Mouse (Mus musculus) urinary bladder, adult 2 months (tissue): ENCODE measurements at regions not wholly inside any gene's neighbourhood (a gene's known extent, or its start where the extent isn't known, plus 50 kb on each side); places are given as distances from the start of the nearest gene placed in this dataset.

Source experiments
- DNase-seq: peaks from one replicate; pipeline ENCODE4 v3.0.0; 2022; ENCODE audit warnings: low spot score

DNA sequence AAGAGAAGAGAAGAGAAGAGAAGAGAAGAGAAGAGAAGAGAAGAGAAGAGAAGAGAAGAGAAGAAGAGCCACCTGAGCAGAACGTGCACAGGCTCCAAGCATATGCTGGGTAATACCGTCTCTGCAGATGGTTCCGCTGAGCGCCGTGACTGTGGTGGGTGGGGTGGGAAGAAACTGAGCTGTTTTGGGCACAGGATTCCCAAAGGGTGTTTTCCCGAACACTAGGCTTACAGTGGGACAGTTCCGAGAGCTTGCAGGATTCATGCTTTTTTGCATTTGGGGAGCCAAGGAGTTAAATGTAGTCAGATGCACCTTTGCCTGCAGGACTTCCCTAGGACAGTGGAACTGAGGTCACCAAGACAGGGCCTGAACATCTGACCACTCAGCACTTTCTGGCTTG, 142.3 kb upstream of the Lrfn2 start:
- DNase-seq: no peak

DNA sequence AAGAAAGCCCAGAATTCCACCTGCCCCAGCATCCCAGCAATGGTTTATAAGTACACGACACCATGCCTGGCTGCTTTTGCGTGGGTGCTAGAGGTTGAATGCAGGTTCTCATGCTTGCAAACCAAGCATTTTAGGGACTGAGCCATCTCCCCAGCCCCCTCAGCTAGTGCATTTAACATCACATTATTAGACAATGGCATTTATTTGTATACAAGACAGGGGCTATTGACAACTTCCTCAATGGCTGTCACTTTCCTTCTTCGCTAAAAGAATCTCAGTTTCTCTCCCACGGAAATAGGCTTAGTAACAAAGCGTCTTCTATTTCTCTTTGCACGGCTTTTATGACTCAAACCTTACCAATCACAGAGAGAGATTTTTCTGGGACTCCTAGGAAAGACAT, 141.7 kb upstream of the Lrfn2 start:
- no peak for DNase-seq

DNA sequence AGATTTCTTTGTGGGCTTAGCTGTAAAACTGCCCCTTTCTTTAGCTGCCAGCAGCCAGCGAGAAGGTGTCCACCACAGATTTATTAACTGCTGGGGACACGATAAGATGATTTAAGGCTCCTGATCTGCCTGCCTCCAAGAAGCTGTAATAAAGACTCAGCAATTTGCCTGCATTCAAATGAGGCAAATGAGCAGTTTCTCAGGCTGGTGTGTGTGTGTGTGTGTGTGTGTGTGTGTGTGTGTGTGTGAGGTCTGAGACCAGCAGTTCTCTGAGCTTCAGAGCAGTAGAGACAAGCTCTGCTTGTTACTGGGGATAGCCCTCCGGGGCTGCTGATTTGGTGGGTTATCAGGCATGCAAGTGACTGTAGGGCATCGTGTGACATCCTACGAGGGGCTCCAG, 139.2 kb upstream of the Lrfn2 start:
- DNase-seq: no peak

DNA sequence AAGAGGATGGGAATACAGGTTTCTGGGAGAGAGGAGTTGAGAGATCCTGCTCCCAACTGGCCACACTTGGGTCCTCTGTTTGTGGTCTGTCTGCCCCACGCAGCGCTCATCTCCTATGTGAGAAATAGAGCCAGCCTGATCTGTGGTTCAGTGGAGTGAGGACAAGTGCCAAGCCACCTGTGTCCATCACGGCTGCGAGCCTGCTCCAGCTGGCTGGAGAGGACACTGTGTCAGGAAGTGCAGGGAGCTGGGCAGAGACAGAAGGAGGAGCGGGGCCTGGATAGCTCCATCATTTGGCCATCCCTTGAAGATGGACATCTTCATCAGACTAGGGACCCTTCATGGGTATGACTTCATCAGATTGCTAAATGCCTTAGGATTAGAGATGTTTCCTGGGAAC, 136.4 kb upstream of the Lrfn2 start:
- no peak for DNase-seq

DNA sequence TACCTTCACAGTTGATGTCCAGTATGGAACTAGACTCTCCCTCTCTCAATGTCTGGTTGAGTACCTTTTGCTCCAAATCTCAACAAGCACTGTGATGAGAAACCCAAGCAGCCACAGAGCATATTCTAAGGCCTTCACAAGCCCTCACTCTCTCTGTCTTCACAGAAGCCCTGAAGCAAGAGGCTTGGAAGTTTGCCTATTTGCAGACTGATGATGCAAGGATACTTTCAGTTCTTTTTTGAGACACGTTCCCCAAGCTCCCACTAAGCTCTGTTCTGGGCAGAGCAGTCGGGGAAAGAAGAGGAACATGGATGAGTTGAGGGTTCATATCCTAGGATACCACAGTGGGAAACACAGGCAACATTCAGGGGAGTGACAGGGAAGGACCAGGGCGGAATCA, 134.0 kb upstream of the Lrfn2 start:
- no peak for DNase-seq

DNA sequence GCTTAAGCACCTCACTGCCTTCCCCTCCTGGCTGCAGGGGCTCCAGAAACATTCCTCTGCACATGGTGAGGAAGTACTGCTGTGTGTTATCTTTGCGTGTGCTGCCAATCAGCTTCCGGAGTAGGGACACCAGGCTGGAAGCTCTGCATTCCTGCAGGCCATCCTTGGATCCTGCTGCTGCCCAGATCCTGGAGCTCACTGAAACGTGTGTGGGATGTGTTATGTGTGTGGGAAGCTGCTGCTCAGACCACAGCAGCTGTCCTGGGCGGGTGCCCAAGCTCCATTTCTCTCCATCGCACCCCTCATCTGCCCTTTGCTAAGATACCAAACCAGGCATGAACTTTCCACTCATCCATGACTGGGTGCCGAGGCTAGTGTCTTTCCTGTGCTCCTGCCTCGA, 129.5 kb upstream of the Lrfn2 start:
- no peak for DNase-seq

DNA sequence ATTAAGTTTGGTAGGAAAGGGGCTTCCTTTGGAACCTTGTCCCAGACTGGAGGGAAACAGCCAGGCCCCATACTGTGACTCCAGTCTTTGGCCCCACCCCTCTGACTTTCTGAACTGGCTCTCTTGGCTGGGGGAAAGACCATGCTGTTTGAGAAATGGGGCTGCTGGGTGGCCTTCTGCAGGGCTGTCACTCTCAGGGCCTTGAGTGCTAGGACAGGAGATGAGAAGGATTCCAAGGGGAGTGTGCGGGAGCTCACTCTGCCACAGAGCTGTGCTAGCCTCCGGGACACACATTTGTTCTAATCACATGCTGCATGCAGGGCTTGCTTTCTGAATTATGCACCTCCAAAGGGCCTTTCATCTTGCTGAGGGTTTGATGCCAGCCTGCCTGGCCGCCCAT, 124.3 kb upstream of the Lrfn2 start:
- DNase-seq: no peak

DNA sequence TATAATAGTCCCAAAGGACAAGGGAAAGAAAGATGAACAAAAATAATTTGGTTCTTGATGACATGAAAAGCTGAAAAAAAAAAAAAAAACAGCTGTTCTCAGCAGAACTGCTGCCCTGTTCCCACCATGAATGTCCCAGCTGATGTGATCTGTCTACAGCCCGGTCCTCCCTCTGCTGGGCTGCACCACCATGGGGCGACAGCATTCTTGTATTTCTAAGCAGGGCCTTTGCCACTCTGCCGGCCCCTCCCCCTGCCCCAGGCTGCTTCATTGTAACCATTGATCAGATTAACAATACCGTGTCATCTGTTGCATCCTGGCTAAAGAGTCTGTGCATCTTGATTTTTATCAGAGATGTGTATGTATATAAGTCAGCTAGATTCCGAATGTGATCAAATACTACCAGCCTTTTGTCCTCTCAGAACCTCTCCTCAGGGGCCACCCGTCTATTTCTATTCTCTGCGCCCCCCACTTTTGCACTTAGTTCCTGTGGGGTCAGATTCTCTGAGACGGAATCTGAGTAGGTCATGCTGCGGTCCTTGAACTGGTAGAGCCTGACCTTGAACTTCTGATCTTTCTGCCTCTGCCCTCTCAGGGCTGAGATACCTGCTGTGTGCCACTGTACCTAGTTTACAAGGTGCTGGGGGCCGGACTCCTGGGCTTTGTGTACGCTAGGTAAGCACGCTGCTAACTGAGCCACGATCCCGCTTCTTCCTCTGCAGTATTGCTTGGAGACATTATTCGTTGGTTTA, 117.2 kb upstream of the Lrfn2 start:
- no peak for DNase-seq

DNA sequence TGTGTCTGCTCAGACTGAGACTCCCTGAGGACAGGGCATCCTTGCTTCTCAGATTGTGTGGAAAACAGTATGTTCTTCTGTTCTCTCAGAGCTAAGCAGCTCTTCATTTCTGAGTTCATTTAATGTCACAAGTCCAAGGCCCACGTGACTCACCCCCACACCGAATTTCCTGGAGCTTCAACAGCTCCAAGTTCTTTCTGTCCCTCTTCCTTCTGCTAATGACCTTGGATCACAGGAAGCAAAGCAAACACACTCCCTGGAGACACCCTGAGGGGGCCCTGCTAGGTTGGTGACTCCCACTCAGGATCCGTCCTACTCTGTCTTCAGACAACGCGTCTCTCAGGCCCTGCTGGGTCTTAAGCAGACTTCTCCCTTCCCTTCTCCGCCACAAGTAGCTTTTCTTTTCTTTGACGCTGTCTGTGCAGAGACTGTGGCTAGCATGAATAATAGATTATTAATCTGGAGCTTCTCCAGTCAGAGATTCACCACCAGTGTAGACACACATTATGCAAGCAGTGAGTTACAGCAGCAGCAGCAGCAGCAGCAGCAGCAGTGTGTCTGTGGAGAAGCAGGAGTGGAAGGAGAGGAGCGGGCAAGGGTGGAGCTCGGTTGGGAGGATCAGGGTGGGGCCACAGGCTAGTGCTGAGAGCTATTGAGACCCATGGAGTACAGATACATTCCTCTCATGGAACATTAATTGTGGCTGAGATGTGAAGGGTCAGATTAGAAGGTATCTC, 115.4 kb upstream of the Lrfn2 start:
- DNase-seq: no peak

DNA sequence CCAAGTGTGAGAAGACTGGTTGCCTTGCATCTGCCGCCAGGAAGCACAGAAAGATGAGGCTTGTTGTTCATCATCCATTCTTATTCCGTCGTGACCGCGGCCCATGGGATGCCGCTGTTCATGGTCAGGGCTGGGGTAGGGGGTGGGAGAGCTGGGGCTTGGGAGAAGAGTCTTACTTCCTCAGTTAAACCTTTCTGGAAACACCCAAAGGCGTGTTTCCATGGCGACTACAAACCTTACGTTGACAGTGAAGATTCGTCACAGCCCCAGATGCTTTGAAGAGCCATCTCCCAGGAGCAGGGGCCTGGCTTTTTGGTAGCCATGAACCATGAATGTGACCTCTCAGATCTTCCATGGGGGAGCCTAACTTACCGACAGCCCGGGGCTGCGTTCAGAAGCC, 114.6 kb upstream of the Lrfn2 start:
- no peak for DNase-seq

DNA sequence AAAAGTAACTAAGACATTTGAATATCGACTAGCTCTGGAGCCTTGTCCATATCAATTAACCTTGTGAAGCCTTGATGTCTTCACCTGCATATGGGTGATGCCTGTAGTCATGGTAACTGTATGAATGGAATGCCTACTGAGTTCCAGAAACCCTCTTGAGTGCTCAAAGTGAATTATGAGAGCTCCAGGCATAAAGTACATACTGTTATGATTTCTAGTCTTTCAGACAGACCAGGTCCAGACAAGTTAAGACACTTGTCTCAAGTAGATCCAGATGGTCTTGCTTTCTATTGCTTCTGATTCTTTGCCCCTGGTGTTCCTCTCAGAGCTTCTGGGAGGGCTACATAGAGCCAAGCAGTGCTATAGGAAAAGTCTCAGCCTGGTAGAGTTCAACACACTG, 112.5 kb upstream of the Lrfn2 start:
- DNase-seq: no peak

DNA sequence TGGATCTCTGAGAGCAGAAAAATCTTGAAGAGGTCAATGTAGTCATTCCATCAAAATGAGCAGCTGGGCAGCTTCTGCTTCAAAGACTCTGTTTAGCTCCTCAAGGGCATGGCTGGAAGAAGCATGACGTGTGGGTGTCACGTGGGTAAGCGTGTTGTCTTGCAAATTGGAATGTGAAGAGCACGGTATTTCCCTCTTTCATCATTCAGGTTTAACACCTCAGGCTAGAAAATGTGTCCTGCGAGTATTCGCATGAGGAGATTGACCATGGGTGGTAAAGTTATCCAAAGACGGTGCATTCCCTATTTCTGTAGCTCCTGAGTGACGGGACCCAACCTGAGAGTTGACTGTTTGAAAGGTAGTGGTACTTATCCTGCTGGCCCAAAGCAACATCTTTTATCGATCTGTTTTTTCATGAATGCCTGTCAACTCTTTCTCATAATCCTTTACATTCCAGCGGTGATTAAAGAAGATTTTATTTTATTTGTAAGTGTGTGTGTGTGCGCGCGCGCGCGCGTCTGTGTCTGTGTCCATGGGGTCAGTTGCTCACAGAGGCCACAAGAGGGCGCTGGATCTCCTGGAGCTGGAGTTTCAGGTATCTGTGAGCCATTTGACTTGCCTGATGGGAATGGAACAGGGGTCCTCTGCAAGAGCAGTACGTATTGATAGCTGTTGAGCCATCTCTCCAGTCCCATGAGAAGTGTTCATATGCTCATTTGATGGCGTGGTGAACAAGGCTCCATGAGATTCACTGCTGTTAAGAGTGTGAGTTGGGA, 109.9 kb upstream of the Lrfn2 start:
- peak; percentile 5 for DNase-seq

DNA sequence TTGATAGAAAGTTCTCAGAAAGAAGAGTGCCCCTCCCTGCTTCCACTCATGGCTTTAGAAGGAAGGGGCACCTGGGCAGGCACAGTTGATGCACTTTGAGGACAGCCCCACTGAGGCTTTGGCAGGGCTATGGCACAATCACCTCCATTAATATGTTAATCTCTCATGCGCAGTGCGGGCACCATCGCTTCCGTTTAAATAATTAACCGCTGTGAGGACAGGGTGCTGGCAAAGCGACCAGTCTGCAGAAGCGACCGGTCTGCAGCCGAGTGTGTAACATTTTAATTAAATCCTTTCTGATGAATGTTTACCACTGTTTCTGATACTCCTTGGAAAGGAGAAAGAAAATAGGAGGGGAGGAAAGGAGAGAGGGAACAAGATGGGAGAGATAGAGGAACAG, 108.3 kb upstream of the Lrfn2 start:
- DNase-seq: peak; percentile 4

DNA sequence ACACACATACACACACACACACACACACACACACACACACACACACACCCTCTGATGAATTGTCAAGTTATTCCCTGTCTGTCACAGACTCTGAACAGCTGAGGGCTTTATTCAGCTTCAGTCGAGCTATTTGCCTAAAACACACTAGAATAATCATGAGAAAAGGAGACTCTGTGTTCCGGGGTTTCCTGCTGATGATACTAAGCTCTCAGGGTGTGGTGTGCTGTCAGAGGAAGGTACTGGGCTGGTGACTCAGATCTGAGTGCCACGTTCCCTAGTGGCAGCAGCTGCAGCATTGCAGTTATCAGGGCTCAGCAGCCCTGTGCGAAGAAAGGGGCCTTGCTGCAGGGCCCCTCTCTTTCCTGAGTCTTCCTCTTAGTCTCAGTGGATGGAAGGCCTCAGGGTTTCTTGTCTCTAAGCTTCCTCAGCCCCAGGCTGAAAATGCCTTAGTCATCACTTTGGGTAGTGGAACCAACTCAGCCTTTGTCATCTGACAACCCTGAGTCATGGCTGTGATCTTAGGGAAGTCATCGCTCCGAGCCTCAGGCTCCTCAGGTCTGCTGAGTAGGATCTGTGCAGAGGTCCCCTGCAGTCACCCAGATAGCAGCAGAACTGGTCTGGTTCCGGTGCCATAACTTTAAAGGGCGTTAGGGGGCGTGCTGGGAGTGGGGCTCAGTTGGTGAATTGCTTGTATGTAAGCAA, 106.8 kb upstream of the Lrfn2 start:
- peak; percentile 11 for DNase-seq

DNA sequence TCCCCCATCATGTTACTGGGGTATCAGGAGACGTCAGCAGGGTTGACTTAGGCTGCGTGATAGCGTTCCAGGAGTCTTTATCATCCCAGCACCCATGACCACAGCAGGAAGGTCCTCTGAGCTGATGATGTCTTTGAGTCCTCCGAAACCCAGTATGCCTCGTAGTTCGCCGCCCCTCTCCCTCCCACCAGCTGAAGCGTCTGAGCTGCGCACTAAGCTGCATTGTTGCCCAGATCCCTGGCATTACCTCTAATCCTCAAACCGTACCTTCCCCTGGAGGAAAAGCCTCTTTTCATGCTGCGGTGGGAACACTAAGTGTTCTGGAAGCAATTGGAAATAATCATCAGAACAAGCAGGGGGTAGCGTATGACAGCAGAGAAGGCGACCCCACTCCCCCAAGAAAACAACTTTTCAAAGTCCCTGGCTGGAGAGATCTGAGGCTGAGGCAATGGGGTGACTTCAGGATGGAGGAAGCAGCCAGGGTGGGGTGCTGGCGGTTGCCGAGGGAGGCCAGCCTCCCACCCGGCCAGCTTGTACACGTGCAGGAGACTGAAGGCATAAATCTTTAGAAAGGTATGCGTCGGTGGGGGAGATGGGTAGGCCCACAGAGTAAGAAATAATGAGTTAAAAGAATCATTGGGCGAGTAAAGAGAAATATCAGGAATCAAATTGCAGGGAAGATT, 93.7 kb upstream of the Lrfn2 start:
- peak; percentile 8 for DNase-seq

DNA sequence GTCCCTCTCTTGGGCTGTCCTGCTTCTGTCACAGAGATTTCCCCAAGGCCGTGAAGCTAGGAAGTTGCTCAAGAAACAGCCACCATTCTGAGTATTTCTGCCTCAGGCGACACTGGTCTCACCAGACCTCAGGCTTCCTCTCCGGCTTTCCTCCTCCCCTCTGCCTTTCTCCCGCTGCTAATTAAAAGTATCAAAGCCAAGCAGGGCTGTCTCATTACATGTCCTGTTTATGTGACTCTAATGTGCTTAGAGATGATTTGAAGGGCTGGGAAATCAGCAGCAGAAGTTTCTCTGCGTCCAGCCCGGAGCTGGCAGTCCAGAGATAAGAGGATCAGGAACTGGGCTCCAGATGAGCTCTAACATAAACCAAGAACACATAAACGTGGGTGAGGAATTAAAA, 84.3 kb upstream of the Lrfn2 start:
- DNase-seq: peak; percentile 8

DNA sequence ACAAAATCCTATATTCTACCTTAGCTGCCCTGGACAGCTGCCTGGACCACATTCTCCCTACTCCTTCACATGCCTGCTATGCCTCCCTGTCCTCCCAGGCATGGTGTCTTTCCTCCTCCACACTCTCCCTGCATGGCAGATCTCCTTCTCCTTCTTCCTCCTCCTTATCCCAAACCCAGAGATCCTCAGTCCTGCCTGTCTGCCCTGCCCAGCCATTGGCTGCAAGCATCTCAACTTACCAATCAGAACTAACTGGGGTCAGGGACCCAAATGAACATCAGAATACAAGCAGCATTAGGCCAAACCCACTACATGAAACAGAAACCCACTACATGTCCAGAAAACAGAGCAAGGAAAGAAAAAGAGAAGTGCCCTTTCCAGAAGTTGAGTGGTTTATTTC, 81.3 kb upstream of the Lrfn2 start:
- no peak for DNase-seq

DNA sequence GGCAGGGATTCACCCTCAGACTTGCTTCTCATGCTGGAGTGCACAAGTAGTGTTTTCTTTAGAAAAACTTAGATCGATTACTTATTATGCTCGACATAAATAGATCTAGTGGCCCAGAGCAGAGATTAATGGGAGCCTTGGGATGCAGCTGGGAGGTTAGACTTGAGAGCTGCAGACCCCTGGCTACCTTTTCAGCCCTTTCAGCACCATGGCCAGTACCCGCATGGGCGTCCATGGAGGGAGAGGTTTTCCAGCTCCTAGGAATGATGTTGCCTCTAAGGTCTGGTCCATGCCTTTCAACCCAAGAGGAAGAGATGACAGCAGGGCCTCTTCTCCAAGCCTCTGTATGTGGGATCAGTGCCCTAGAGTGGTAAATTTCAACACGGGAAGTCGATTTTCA, 73.3 kb upstream of the Lrfn2 start:
- no peak for DNase-seq

DNA sequence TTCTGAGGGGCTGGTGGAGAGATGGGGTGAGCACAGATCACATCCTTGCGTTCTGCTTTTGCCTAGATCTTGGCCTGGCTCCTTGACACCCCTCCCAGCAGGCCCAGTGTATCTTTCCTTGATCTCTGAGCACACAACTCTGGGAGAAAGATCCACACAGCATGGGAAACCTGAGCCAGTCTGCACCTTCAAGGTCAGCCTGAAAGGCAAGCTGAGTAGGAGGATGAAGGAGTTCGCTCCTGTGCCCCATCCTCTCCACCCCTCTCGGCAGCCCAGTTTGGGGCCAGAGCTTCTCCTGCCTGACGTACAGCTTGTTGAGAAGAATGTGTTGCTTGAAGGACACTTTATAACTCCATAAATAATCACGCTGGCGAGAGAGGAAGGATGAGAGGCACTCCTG, 61.7 kb upstream of the Lrfn2 start:
- no peak for DNase-seq

DNA sequence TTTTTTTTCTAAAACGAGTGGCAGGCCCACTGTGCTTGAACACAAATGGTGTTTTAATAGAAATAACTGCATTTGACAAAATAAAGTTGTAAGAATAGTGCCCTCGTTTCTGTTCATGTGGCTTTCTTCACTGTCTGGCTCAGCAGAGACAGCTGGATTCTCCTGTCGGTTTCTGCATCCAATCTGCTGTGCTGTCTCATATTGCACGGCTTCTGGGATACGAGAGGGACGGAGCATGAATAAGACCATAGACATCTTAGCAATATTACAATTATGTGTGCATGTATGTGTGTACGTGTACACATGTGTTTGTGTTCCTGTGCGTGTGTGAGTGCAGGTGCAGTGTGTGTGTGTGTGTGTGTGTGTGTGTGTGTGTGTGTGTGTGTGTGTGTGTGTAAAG, 54.7 kb upstream of the Lrfn2 start:
- DNase-seq: no peak

DNA sequence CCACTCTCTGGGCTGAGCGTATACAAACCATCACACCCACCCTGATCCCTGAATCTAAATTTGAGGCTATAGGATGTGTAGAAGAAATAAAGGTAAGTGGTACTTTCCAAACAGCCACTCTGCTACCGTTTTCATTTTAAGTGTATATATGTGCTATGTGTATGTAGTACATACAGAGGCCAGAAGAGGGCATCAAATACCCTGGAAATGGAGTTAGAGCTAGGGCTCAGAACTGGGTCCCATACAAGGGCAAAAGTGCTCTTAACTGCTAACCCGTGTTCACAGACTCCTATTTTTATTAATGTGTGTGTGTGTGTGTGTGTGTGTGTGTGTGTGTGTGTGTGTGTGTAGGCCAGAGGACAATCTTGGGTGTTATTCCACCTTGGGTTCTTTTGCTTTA, 51.6 kb upstream of the Lrfn2 start:
- DNase-seq: no peak

DNA sequence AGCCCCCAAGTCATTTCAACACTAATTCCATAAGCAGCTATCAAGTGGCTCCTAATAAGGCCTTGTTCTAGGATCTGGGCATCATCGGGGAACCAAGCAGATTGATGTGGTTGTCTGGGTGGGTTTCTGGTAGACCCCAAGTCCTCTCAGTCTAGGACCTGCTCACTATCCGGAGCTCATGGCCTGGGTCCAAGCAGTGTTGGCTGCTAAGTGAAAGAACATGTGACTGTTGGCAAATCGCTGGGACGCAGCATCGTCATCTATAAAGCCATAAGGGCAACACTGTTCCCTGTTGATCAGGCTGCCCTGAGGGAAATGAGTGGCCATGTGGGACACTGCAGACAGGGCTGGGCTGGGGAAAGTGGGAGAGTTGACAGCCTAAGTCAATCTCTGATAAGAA, 50.2 kb upstream of the Lrfn2 start:
- no peak for DNase-seq
